Mouse (Mus musculus) cerebellum, postnatal 14 days (tissue): Measurements from ENCODE around the gene Sult2a3.
"Not testable (repeated sequence)": the region's sequence is repeated elsewhere in the genome, so short reads cannot be mapped to it uniquely, and the experiment has no call there.

ENCODE experiments used
- DNase-seq, 2 experiments: peaks; one replicate each; pipeline ENCODE4 v3.0.0; 2021; ENCODE audit warnings: mixed read lengths in 2 of 2

The Sult2a3 gene

DNA sequence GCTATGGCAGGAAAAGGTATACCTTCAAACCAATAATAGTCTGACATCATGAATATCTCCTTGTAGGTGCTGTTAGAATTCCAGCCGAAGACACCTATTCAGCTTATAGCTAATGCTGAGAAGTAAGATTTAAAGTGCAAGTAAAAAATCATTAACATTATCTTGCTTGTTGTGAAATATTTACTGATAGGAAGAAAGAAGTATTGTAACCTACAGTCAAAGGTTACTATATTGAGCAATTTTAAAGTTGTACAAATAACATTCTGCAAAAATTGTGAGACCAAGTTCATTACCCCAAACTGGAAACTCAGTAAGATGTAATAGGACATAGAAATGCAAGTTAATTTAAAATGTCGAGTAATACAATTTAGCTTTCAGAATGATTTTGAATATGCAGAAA is at the start of gene Sult2a3:
Gene Sult2a3, minus strand, starts transcription at position 101 of the 400 bp plus-strand sequence.
- DNase-seq, result no peak

DNA sequence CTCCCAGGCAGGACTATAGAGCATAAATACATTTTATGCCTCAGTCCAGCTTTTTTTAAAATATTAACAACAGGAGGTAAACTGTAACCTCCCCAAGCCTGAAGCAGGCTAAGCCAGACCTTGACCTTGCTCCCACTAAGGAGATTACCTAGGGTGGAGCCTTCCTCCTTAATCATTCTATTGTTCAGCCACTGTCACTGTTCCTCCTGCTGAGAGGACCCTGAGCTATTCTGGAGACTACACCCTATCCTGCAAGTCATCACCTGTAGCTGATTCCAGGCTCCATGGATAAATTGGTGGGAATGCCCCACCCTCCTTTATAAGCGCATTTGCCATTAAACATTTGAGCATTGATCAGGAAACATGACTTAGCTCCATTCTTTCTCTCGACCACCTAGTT is 2.4 kb downstream of the Sult2a3 start:
- no peak for DNase-seq

DNA sequence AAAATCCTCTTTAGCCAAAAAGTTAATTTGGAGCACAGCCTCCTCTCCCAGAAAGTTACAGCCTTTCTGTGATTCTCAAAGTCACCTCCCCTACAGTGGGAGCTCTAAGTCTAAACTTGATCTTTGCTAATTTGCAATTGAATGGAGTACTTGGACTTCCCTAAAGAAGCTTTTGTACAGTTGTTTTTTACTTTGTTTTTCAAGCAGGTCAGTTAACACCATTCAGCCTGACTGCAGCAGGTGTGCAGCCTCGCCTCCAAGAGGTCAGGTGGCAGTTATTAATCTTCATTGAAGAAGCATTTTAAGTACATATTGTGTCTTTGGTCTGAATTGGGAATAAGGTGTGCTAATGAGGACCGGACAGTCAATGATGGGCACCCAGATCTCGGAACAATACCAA is 3.0 kb downstream of the Sult2a3 start:
- not testable (repeated sequence) for DNase-seq

DNA sequence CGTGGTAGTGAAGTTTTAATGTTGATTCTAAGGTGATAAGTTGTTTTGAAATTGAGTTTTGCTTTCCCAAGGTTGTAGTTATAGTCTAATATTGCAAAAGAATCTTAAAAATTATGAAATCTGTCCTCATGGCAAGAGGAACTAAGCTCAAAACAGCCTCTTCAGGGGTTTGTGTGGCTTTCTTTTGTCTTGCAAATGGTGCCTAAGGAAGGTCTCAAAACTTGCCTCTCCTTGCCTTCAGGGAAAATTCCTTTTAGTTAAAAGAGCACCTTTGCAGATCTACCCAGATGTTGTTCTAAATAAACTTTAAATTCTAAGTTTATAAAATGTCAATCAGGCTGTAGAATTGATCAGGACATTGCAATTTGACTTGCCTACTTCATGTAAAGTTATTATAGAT is 6.1 kb downstream of the Sult2a3 start:
- no peak for DNase-seq

DNA sequence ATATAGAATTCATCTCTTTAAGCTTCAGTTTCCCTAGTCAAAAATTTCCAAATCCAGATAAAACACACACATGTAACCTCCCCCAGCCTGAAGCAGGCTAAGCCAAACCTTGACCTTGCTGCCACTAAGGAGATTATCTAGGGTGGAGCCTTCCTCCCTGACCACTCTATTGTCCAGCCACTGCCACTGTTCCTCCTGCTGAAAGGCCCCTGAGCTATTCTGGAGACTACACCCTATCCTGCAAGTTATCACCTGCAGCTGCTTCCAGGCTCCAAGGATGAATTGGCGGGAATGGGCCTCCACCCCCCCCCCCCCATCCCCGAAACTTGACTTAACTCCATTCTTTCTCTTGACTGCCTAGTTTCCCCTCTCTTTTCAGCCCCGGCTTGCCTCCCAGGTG is 8.4 kb downstream of the Sult2a3 start:
- not testable (repeated sequence) for DNase-seq

DNA sequence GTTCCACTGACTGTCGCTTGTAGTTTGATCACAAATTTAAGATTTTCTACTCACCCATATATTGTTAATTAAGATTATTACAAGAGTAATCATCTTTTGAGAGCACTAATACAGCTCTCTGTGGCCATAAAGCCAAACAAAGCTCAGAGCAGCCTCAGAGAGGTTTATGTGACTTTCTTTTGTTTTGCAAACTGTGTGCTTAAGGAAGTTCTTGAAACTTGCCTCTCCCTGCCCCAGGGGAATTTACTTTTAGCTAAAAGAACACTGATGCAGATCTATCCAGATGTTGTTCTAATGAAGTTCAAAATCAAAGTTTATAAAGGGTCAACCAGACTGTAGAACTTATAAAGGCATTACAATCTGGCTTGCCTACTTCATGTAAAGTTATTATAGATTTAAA is 75.0 kb downstream of the Sult2a3 start:
- DNase-seq, result not testable (repeated sequence)

DNA sequence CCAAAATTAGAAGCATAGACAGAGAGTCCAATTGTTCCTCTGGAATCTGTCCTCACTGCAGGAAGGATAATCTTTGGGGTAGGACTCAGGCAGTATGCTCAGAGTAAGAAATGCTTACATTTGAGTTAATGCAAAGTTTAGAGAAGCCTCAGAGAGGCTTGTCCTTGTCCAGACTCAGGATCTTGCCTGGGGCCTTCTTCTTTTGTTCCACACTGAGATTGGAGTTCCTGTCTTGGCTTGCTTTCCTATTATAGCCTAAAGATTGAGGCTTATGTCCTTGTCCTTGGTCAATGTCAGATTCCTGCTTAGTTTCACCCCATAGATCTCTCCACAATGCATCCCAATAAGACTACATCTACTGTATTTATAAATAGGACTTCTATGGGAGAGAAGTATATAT is 92.0 kb downstream of the Sult2a3 start:
- not testable (repeated sequence) for DNase-seq
